Mouse (Mus musculus): ENCODE data around the gene Slc16a11.

The Slc16a11 gene

GRCm38 (mm10) chr11:70259035-70259434 lies 46.5 kb downstream of the Slc16a11 start:
- DNase-seq = no peak

GRCm38 (mm10) chr11:70265252-70265651 lies 52.7 kb downstream of the Slc16a11 start:
- no peak for DNase-seq

- DNase-seq = no peak
Measured at GRCm38 (mm10) chr11:70265819-70266218, 53.3 kb downstream of the Slc16a11 start.

Measured in retina, postnatal 1 day (tissue).